In the genomic region with DNA sequence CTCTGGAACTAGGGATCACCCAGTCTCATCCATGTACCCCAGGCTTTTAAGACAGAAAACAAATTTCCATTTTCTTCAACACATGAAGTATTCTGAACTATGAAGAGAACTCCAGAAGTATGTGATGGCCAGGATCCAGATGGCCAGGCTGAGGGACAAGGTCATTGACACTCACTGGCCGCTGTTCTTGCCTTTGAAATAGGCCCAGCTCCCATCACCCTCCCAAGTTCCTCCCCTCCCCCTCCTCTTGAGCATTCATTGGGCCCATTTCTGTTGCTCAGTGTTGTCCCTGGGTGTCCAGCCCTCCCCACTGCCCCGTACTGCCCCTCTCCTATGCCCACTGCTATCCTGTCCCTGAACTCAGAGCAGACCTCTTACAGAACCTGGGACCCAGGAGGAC, we compare ENCODE assay signal across 17 mouse cellular contexts. TPM values are rescaled to one million over a fixed set of nuclear protein-coding genes. Genes with fewer than 3 reads are reported as not detected.
DNase-seq lines count a peak whose midpoint lies in the region; ATAC-seq and TF ChIP-seq lines count a peak whose summit lies in the region.
"Had no signal": no experiment of that assay in that cellular context is flagged by ENCODE, and none has a peak within 500 bp of the region (broad histone marks: within the 10 kb centered on the region; RNA-seq: fewer than 3 reads in every experiment).

No protein-coding gene starts in this region.

- no peak for ATAC-seq in liver, embryonic 12.5 days
- no peak for ATAC-seq in midbrain, embryonic 11.5 days (ENCODE audit: low FRiP score)
- no peak for ATAC-seq in midbrain, embryonic 14.5 days (ENCODE audit: low FRiP score, low TSS enrichment)
- ATAC-seq: forebrain, postnatal 0 days; liver, postnatal 0 days had no signal

- no peaks in the 10 kb centered on the region for H3K9me3 ChIP-seq in heart, embryonic 10.5 days
- H3K9me3 ChIP-seq in liver, embryonic 12.5 days (replicated peaks), result no peaks in the 10 kb centered on the region
- H3K9me3 ChIP-seq in midbrain, embryonic 11.5 days (ENCODE audit: control insufficient read depth, low read length), result no peaks in the 10 kb centered on the region
- H3K9me3 ChIP-seq in midbrain, embryonic 14.5 days (ENCODE audit: control insufficient read depth, low read length), result no peaks in the 10 kb centered on the region
- H3K9me3 ChIP-seq: embryonic facial prominence, embryonic 12.5 days; hindbrain, embryonic 15.5 days; neural tube, embryonic 12.5 days; stomach, embryonic 15.5 days had no signal

- peak overlapping the region; percentile 69; the same call in 1 of the 2 replicates for H3K27ac ChIP-seq in heart, embryonic 10.5 days
- no peak overlapping the region for H3K27ac ChIP-seq in liver, adult 2 months (replicated peaks; ENCODE audit: insufficient read depth, low read depth, low read length)
- no peak overlapping the region for H3K27ac ChIP-seq in liver, embryonic 12.5 days
- no peak overlapping the region for H3K27ac ChIP-seq in midbrain, embryonic 11.5 days (ENCODE audit: low read depth, low read length)
- H3K27ac ChIP-seq in midbrain, embryonic 14.5 days (replicated peaks; ENCODE audit: low read depth, low read length), result no peak overlapping the region
- H3K27ac ChIP-seq: embryonic facial prominence, embryonic 12.5 days; hindbrain, embryonic 15.5 days; neural tube, embryonic 12.5 days had no signal

- H3K9ac ChIP-seq in liver, adult 2 months (ENCODE audit: low read depth, low read length), result no peak overlapping the region
- H3K9ac ChIP-seq in liver, embryonic 12.5 days, result no peak overlapping the region
- no peak overlapping the region for H3K9ac ChIP-seq in midbrain, embryonic 11.5 days (ENCODE audit: low read length)
- no peak overlapping the region for H3K9ac ChIP-seq in midbrain, embryonic 14.5 days (replicated peaks; ENCODE audit: low read length)
- H3K9ac ChIP-seq: embryonic facial prominence, embryonic 12.5 days; forebrain, postnatal 0 days; hindbrain, embryonic 15.5 days; liver, postnatal 0 days; neural tube, embryonic 12.5 days; stomach, embryonic 15.5 days had no signal

- peaks cover 26% of the 10 kb centered on the region for H3K27me3 ChIP-seq in heart, embryonic 10.5 days (ENCODE audit: insufficient read depth, poor library complexity, severe bottlenecking)
- H3K27me3 ChIP-seq in liver, adult 2 months (ENCODE audit: control insufficient read depth, insufficient read depth, low read length), result no peaks in the 10 kb centered on the region
- peaks cover 50% of the 10 kb centered on the region for H3K27me3 ChIP-seq in liver, embryonic 12.5 days (replicated peaks)
- H3K27me3 ChIP-seq in midbrain, embryonic 11.5 days (ENCODE audit: control insufficient read depth, insufficient read depth, low read length), result no peaks in the 10 kb centered on the region
- no peaks in the 10 kb centered on the region for H3K27me3 ChIP-seq in midbrain, embryonic 14.5 days (ENCODE audit: control insufficient read depth, insufficient read depth, low read length)
- H3K27me3 ChIP-seq: embryonic facial prominence, embryonic 12.5 days; hindbrain, embryonic 15.5 days; neural tube, embryonic 12.5 days; stomach, embryonic 15.5 days had no signal

- peaks cover 30% of the 10 kb centered on the region for H3K4me1 ChIP-seq in heart, embryonic 10.5 days
- H3K4me1 ChIP-seq in liver, adult 2 months (ENCODE audit: control insufficient read depth, insufficient read depth, low read length), result no peaks in the 10 kb centered on the region
- peaks cover 44% of the 10 kb centered on the region for H3K4me1 ChIP-seq in liver, embryonic 12.5 days
- no peaks in the 10 kb centered on the region for H3K4me1 ChIP-seq in midbrain, embryonic 11.5 days (ENCODE audit: control insufficient read depth, insufficient read depth, low read length)
- no peaks in the 10 kb centered on the region for H3K4me1 ChIP-seq in midbrain, embryonic 14.5 days (ENCODE audit: control insufficient read depth, insufficient read depth, low read length)
- H3K4me1 ChIP-seq: megakaryocyte, embryonic 14.5 days; neural tube, embryonic 12.5 days had no signal

- no peak overlapping the region for H3K4me3 ChIP-seq in heart, embryonic 10.5 days
- H3K4me3 ChIP-seq in liver, adult 2 months (ENCODE audit: insufficient read depth, low read depth, low read length), result no peak overlapping the region
- no peak overlapping the region for H3K4me3 ChIP-seq in liver, embryonic 12.5 days
- no peak overlapping the region for H3K4me3 ChIP-seq in midbrain, embryonic 11.5 days (ENCODE audit: low read depth, low read length)
- H3K4me3 ChIP-seq in midbrain, embryonic 14.5 days (replicated peaks; ENCODE audit: low read depth, low read length), result no peak overlapping the region
- H3K4me3 ChIP-seq: embryonic facial prominence, embryonic 12.5 days; hindbrain, embryonic 15.5 days; megakaryocyte, embryonic 14.5 days; neural tube, embryonic 12.5 days; stomach, embryonic 15.5 days had no signal

- no peak overlapping the region for H3K4me2 ChIP-seq in liver, embryonic 12.5 days
- H3K4me2 ChIP-seq in midbrain, embryonic 11.5 days, result no peak overlapping the region
- H3K4me2 ChIP-seq in midbrain, embryonic 14.5 days (ENCODE audit: low read length), result no peak overlapping the region
- H3K4me2 ChIP-seq: embryonic facial prominence, embryonic 12.5 days; hindbrain, embryonic 15.5 days; neural tube, embryonic 12.5 days; stomach, embryonic 15.5 days had no signal

- H3K36me3 ChIP-seq in heart, embryonic 10.5 days, result no peaks in the 10 kb centered on the region
- no peaks in the 10 kb centered on the region for H3K36me3 ChIP-seq in liver, adult 2 months (ENCODE audit: control insufficient read depth, insufficient read depth, low read length)
- H3K36me3 ChIP-seq in liver, embryonic 12.5 days, result no peaks in the 10 kb centered on the region
- H3K36me3 ChIP-seq in midbrain, embryonic 11.5 days (ENCODE audit: control insufficient read depth, insufficient read depth, low read length), result no peaks in the 10 kb centered on the region
- no peaks in the 10 kb centered on the region for H3K36me3 ChIP-seq in midbrain, embryonic 14.5 days (ENCODE audit: control insufficient read depth, insufficient read depth, low read length)
- H3K36me3 ChIP-seq: embryonic facial prominence, embryonic 12.5 days; hindbrain, embryonic 15.5 days; neural tube, embryonic 12.5 days; stomach, embryonic 15.5 days had no signal

- TF ChIP-seq POLR2A in liver, adult 2 months (IDR thresholded peaks at IDR 0.05; ENCODE audit: extremely low read depth, insufficient read depth, low read length), result no peak

- DNase-seq in heart, embryonic 10.5 days (ENCODE audit: low spot score), result no peak
- DNase-seq in heart, adult 8-10 months (ENCODE audit: low spot score), result no peak
- peak; percentile 44 for DNase-seq in liver, adult 2 months (ENCODE audit: extremely low read depth, low read depth, low spot score)
- DNase-seq in kidney, postnatal 36 days, result peak; percentile 43 to 44
- no peak for DNase-seq in midbrain, embryonic 11.5 days (ENCODE audit: low spot score, missing footprints)
- DNase-seq in midbrain, embryonic 14.5 days, result no peak
- DNase-seq: cerebellum, adult 2 months; forebrain, postnatal 0 days; liver, postnatal 0 days; right cerebral cortex, postnatal 14 days had no signal

- 90% methylated on average over 2 of the region's 2 CpGs for WGBS in heart, embryonic 10.5 days
- WGBS in liver, adult 2 months, result 50% methylated on average over 2 of the region's 2 CpGs
- 69% methylated on average over 2 of the region's 2 CpGs for WGBS in liver, embryonic 12.5 days (ENCODE audit: insufficient replicate concordance)
- WGBS in midbrain, embryonic 11.5 days, result 96% methylated on average over 2 of the region's 2 CpGs
- WGBS in midbrain, embryonic 14.5 days, result 94% methylated on average over 2 of the region's 2 CpGs

- no peak for TF ChIP-seq CTCF in liver, adult 2 months (IDR thresholded peaks at IDR 0.05; ENCODE audit: low read depth, low read length)

- H3K79me2 ChIP-seq in liver, adult 2 months (ENCODE audit: control insufficient read depth, insufficient read depth, low read length), result no peaks in the 10 kb centered on the region

RNA-seq across cellular contexts. Expression of a gene that starts 2.9 kb away (rescaled TPM):
- 18.1 and 18.3 TPM in 2 replicates for polyA plus RNA-seq in heart, embryonic 10.5 days (2016; fragmentation: Nextera tagmentation; extraction: Ambion mirVana)
- total RNA-seq in heart, adult 8-10 months (2022), result 10 to 100 TPM in 3 of 4 experiments, 1 to 10 TPM in 1; 7.5 to 12.1 (median 11.7) TPM
- total RNA-seq in liver, adult 2 months (2014; rRNA removed), result 1.9 and 2.4 TPM in 2 replicates
- 0.97 and 1.6 TPM in 2 replicates for polyA plus RNA-seq in liver, adult 2 months (2012; rRNA removed)
- polyA plus RNA-seq in liver, embryonic 12.5 days (2016; fragmentation: Nextera tagmentation; extraction: Ambion mirVana), result 5.7 and 7.2 TPM in 2 replicates
- 22.8 and 26.0 TPM in 2 replicates for polyA plus RNA-seq in midbrain, embryonic 11.5 days (2014; fragmentation: Nextera tagmentation; extraction: Ambion mirVana)
- polyA plus RNA-seq in midbrain, embryonic 14.5 days (2014; fragmentation: Nextera tagmentation; extraction: Ambion mirVana), result 7.3 and 14.9 TPM in 2 replicates
- total RNA-seq: common myeloid progenitor, adult 5-6 weeks had no signal

Comparison
In these comparisons a context has a peak if more than half of its experiments do, and no peak if none do; other contexts are left out.
1. DNase-seq: peak in liver, adult 2 months (single experiment) and kidney, postnatal 36 days (2 of 2); none in heart, embryonic 10.5 days (single experiment), heart, adult 8-10 months (single experiment), midbrain, embryonic 11.5 days (single experiment) and midbrain, embryonic 14.5 days (single experiment).